Mouse (Mus musculus) thymus, postnatal 10 days (tissue): ENCODE results near the gene Atat1.
"Not testable (repeated sequence)": the region's sequence is repeated elsewhere in the genome, so short reads cannot be mapped to it uniquely, and the experiment has no call there.

ENCODE experiments used
- DNase-seq, 2 experiments: peaks; one replicate each; pipeline ENCODE4 v3.0.0; 2021; ENCODE audit warnings: low spot score in 2 of 2

Gene Atat1

DNA sequence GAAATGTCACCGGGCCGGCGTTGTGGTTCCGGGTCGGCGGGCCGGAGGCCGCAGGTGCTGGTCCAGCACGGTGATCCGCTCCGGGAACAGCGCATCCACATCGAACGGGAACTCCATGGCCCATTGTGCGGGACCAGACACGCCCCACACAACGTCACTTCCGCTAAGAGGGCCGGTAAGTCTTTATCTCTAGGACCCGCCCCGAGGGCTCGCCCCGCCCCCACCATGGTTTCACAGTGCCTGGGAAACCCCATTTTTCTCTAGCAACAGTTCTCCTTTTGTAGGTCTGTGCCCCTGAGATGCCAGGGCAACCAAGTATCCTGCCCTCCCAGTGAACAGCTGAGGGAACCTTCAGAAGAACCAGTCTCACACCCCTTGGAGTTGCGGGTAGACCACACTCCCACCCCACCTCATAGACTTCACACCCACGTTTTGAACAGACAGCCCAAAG lies at the start of gene Atat1:
Gene Atat1, minus strand, starts transcription at position 157 of the 451 bp plus-strand sequence.
- peak; percentile 91 to 97 for DNase-seq

- DNase-seq: no peak
Observed at GRCm38 (mm10) chr17:35958533-35959223, 48.8 kb upstream of the Atat1 start.

DNA sequence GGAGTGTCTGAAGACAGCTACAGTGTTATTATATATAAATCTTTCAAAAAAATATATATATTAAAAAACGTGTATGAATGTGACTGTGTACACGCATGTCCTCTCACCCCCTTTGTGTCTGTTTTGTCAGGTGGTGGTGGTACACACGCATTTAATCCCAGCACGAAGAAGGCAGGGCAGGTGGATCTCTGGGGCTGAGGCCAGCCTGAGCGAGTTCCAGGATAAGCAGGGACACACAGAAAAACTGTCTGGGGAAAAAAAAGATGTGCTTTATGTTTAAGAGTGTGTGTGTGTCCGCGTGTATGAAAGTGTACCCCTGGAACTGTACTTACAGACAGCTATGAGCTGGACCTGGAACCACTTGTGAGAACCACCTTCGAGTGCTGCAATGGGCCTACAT lies 44.8 kb upstream of the Atat1 start:
- DNase-seq: no peak

- DNase-seq: not testable (repeated sequence)
Observed at GRCm38 (mm10) chr17:35952559-35952958, 42.7 kb upstream of the Atat1 start.

GRCm38 (mm10) chr17:35950946-35951345 lies 41.1 kb upstream of the Atat1 start:
- DNase-seq: not testable (repeated sequence)

GRCm38 (mm10) chr17:35939941-35940340 lies 30.1 kb upstream of the Atat1 start:
- DNase-seq: no peak

DNA sequence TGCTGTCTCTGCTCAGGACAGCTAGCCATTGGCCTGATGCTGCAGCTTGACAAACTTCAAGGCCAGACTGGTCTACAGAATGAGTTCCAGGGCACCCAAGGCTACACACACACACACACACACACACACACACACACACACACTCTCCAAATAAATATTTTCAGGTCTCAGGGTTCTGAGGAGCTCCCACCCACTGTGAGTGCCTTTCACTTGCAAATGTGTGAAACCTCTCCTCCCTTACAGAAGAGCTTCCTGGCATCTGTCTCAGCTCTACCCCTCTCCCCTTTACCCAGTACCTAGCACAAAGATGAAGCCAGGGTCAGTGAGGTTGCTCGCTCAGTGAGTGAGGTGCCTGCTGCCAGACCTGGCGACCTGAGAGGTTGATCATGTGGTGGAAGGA lies 29.2 kb upstream of the Atat1 start:
- no peak for DNase-seq

DNA sequence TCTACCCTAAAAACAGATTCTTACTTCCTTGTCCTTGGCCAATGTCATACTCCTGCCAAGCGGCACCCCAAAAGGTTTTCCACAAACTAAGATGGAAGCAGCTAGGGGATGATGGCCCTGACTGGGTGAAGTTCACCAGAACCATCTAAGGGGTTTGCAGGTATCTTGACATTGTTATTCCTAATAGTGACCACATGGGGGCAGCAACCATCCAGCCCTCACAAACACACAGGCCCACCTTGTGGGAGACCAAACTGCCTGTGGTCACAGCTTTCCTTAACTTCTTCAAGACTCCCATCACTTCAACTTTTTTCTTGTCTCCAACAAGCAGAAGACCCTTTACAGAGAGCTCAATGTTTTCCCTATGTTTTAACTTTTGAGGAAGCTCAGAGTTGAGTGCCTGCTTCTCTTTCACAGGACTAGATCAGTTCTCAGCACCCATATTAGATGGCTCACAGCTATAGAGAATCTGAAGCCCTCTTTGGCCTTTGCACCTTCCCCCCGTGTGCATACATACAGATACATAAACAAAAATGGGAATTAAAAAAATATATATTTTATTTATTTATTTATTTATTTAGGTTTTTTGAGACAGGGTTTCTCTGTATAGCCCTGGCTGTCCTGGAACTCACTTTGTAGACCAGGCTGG lies 27.9 kb upstream of the Atat1 start:
- peak; percentile 40 to 61 for DNase-seq

- DNase-seq: not testable (repeated sequence)
Observed at GRCm38 (mm10) chr17:35935763-35936162, 25.9 kb upstream of the Atat1 start.

GRCm38 (mm10) chr17:35932608-35933007 lies 22.7 kb upstream of the Atat1 start:
- DNase-seq: no peak

GRCm38 (mm10) chr17:35930627-35931026 lies 20.8 kb upstream of the Atat1 start:
- DNase-seq: no peak

DNA sequence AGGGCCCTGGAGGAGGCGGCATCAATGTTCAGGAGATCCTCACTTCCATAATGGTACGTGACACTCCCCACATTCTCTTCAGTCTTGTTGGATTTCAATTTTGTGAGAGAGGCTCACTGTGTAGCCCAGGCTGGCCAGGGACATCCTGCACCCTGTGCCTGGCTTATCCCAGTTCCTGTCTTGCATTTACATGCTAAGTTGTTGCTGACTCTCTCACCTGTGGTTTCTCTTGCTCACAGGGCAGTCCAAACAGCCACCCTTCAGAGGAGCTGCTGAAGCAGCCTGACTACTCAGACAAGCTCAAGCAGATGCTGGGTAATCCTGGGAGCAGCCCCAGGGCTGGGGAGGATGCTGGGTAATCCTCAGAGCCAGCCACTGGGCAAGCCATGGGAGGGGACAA lies 19.7 kb upstream of the Atat1 start:
- no peak for DNase-seq

DNA sequence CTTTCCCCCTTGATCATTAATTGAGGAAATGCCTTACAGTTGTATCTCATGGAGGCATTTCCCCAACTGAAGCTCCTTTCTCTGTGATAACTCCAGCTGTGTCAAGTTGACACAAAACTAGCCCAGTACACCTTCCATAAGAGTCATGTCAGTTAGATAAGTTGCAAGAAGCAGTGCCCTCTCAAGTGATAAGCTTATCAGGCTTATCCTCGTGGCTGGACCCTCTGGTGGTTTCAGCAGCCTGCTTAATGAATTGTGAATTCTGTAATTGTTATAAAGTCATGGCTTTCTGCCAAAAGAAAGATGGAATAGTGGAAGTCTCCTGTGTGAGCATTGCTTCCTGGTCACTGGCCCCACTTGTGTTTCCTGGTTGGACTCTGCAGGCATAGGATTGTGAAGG lies 17.6 kb upstream of the Atat1 start:
- no peak for DNase-seq

DNA sequence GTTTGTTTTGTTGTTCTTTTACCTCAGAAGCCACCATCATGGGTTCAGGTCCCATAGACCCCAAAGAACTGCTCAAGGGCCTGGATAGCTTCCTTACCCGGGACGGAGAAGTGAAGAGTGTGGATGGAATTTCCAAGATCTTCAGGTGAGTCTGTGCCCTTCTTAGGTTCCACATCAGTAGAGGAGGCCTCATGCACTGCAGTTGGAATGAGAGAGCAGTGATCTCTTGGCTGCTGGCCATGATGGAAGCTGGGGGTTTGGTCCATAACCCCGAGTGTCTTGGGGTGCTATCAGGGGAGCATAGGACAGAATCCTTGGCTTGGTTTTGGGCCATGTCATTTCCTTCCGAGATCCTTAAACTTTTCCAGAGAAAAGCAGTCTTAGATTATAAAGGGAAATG lies 13.4 kb upstream of the Atat1 start:
- no peak for DNase-seq

DNA sequence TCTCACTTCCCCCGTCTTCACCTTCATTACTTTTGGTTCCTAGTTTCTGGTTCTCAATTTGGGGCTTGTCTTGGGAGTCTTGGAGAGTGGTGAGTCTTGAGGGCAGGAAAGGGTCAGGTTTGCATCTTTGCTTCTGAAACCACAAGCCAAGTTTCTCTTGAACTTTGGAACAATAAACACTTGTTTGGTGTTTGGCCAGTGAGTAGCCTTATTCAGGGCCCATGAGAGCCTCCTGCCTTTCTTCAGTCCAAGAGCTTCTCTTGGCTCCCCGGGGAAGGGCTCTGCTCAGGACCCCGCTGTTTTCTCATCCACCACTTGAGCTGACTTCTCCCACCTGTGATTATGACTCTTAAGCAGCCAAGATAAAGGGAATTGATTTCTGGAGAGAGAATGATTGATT lies 12.7 kb upstream of the Atat1 start:
- DNase-seq: no peak

DNA sequence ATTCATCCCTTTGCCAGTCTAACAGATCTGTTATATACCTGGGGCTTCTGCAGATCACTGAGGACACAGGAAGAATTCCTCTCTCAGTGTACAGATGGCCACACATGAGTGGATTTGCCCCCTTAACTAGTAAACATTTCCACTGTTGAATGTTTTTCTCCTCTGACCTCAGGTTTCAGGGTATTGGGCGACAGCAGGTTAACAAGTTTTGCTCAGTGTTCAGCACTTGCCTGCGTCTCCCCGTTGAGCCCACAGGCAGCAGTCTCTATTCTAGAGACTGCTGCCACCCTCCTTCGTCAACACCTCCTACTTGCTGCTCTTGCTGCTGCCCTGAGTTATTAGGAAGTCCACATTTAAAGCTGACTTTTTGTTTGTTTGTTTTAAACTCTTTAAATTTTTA lies 11.8 kb upstream of the Atat1 start:
- DNase-seq: no peak

GRCm38 (mm10) chr17:35920862-35921562 lies 11.1 kb upstream of the Atat1 start:
- peak in 1 of 2 experiments; percentile 38 for DNase-seq

DNA sequence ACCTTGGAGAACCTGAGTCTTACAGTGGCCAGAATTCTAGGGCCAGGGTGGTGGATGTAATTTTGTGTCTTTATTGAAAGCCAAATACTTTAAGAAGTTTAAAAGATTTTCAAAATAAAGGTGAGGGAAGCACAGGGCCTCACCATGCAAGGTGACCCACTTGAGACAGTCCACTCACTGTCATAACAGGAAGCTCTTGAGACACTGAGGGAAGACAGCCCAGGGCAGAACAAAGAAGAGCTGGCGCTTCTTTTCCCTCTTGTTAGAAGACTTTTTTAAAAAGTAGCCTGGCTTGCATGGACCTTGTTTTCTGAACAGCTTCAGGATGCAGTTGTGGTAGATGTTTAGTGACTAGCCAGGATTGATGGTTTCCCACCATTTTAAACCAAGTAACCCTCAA lies 10.5 kb upstream of the Atat1 start:
- no peak for DNase-seq

- DNase-seq: no peak
Observed at GRCm38 (mm10) chr17:35919864-35920301, 10.0 kb upstream of the Atat1 start.

GRCm38 (mm10) chr17:35919060-35919715 lies 9.3 kb upstream of the Atat1 start:
- peak; percentile 96 to 98 for DNase-seq

DNA sequence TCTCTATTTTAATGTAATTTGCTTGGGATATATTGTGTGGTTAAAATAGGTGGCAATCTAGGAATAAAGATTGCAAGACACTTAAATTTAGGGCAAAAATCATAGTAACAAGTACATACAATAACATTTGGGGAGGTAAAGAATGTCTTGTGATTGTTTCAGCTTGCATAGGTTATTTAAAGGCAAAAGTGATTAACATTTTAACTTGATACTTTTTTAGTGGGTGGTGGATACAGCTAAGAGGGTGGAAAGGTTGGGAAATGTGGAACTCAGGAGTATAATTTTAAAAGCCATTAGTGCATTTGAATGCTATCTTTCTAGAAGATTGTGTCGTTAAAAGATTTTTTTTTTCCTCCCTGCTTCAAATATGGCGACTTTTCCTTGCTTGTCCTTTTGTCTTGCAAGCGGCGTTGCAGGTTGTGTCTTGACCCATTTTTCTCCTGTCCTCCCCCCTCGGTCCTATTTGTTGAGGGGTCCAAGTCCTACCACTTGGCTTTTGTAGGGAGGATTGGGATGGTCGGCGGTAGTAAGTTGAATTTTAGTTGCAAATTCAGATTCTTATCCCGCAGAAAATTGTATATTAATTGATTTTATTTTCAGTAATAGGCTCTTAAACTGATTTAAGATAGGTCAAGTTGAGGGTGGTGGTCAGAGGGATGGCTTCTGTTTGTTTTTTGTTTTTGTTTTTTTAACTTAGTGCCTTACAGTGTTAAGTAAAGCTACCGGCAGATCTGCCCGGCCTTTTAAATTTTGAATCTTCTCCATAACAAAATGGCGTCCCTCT lies 8.6 kb upstream of the Atat1 start:
- DNase-seq: peak in 1 of 2 experiments; percentile 32
